Mouse (Mus musculus) naive thymus-derived CD4-positive, alpha-beta T cell, adult 5 months (primary cell): ENCODE measurements around the gene Serbp1. TPM values are rescaled to one million over a fixed set of nuclear protein-coding genes. Genes with fewer than 3 reads are reported as not detected.

ENCODE experiments used
- polyA plus RNA-seq: library from polyadenylated mRNA; unstranded; fragments of 100-300 nt; shearing (Covaris generic); gene quantifications from one replicate; pipeline ENCODE4 v1.2.1, GENCODE M21; 2017

Serbp1 gene
- polyA plus RNA-seq = 530 TPM

DNA sequence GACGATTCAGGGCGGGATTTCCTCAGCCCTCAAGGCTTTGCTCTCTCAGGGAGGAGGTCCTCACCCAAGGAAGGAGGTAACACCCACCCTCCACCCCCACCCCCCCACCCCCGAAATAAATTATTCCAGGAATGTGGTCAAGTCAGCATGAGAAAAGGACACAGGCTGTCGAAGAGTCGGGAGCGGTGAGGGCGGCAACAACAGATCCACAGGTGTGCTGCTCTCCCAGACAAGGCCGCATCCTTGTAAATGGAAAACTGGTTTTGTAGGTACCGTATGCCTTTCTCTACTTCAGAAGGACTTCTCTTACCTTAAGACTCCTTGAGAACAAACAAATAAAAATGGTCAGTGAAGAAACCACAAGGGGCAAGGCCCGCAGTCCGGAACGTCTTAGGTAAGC lies at the start of gene Serbp1:
Serbp1 (plus strand) TSS at position 200 of the 400 bp plus-strand sequence.

Other genes starting within 250 kb of the Serbp1 start
- 65.3 TPM for gene Gadd45a, start 200.7 kb upstream of the Serbp1 start, polyA plus RNA-seq
- gene Il12rb2, start 138.0 kb downstream of the Serbp1 start, polyA plus RNA-seq = 2.0 TPM